Mouse (Mus musculus) forebrain, embryonic 11.5 days (tissue): ENCODE results near the gene Orc3. TPM values are rescaled to one million over a fixed set of nuclear protein-coding genes. Genes with fewer than 3 reads are reported as not detected.

ENCODE experiments used
- polyA plus RNA-seq: library from polyadenylated mRNA; unstranded; fragments of >200 nt; fragmentation: Nextera tagmentation; extraction: Ambion mirVana; gene quantifications from 2 replicates; pipeline ENCODE4 v1.2.1, GENCODE M21; 2014

The Orc3 gene
- polyA plus RNA-seq, 1 experiment from 2014 or later = 133 TPM

Other genes starting within 250 kb of the Orc3 start
- gene Akirin2, start 64.0 kb downstream of the Orc3 start, polyA plus RNA-seq = 91.0 and 91.6 TPM in 2 replicates
- gene Rars2, start within 50 bp of the Orc3 start, polyA plus RNA-seq = 73.8 and 82.5 TPM in 2 replicates
- 53.7 and 62.9 TPM in 2 replicates for gene Slc35a1, start 72.5 kb upstream of the Orc3 start, polyA plus RNA-seq
- gene Cfap206, start 115.3 kb upstream of the Orc3 start, polyA plus RNA-seq = 0.88 and 1.2 TPM in 2 replicates
- not detected in 2 replicates for gene Gm136, start 141.3 kb upstream of the Orc3 start, polyA plus RNA-seq
- 42.1 and 48.9 TPM in 2 replicates for gene Smim8, start 163.5 kb upstream of the Orc3 start, polyA plus RNA-seq